Mouse (Mus musculus): ENCODE measurements around the gene Prnd. TPM values are rescaled to one million over a fixed set of nuclear protein-coding genes. Genes with fewer than 3 reads are reported as not detected.

The Prnd gene
- 3.8 TPM for polyA plus RNA-seq (2014; fragmentation: Illumina TruSeq; extraction: RNeasy Lipid Tissue Mini Kit (QIAGEN cat#74804))

DNA sequence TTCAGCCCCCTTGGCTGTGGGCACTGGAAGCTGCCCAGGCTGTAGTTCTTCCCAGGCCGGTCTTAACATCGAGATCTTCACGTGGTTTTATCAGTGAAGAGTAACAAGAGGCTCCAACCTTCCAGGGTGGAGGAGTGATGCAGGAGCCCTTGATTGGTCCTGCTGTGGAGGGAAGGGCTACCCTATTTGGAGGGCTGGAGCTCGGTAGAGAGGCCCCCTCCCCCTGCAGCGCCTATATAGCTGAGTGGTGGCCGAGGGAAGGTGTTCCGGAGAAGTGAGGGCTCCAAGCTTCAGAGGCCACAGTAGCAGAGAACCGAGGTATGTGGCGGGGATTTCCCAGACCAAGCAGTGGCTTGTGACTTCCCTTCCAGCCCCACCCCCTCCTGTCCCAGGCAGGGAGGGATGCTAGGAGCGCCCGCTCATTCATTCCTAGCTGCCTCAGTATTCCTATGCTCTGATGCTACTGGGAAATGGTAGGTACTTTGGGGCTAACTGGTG lies at the start of gene Prnd:
Prnd (plus strand) TSS at position 264 of the 498 bp plus-strand sequence.

GRCm38 (mm10) chr2:131909683-131910572 lies 40.7 kb upstream of the Prnd start, which contains the start of the genes Prnp and Prn:
Gene Prnp (plus strand): TSS chr2:131909928.
Gene Prn (plus strand): TSS chr2:131909957.

Other genes with a start within 250 kb of the Prnd start
- gene Erv3, start 91.1 kb upstream of the Prnd start, polyA plus RNA-seq (2014; fragmentation: Illumina TruSeq; extraction: RNeasy Lipid Tissue Mini Kit (QIAGEN cat#74804)), result not detected
- gene Prnp, start 40.9 kb upstream of the Prnd start, polyA plus RNA-seq (2014; fragmentation: Illumina TruSeq; extraction: RNeasy Lipid Tissue Mini Kit (QIAGEN cat#74804)), result 96.7 TPM
- not detected for gene Prn, start 40.9 kb upstream of the Prnd start, polyA plus RNA-seq (2014; fragmentation: Illumina TruSeq; extraction: RNeasy Lipid Tissue Mini Kit (QIAGEN cat#74804))
- gene Rassf2, start 79.4 kb downstream of the Prnd start, polyA plus RNA-seq (2014; fragmentation: Illumina TruSeq; extraction: RNeasy Lipid Tissue Mini Kit (QIAGEN cat#74804)), result 22.5 TPM
- 40.7 TPM for gene Slc23a2, start 194.2 kb downstream of the Prnd start, polyA plus RNA-seq (2014; fragmentation: Illumina TruSeq; extraction: RNeasy Lipid Tissue Mini Kit (QIAGEN cat#74804))

All from ovary, adult 10 weeks (tissue).